Mouse (Mus musculus) liver, embryonic 16.5 days (tissue): ENCODE results near the gene Eif2ak2. TPM values are rescaled to one million over a fixed set of nuclear protein-coding genes. Genes with fewer than 3 reads are reported as not detected.

Source experiments
- polyA plus RNA-seq: library from polyadenylated mRNA; unstranded; fragments of >200 nt; fragmentation: Nextera tagmentation; extraction: Ambion mirVana; gene quantifications from 2 replicates; pipeline ENCODE4 v1.2.1, GENCODE M21; 2015

The Eif2ak2 gene
- polyA plus RNA-seq, 1 experiment from 2014 or later: 5.9 TPM

Other genes with a start within 250 kb of the Eif2ak2 start
- gene Strn, start 145.4 kb downstream of the Eif2ak2 start, polyA plus RNA-seq: 2.6 and 2.8 TPM in 2 replicates
- gene Heatr5b, start 47.2 kb downstream of the Eif2ak2 start, polyA plus RNA-seq: 4.4 and 4.7 TPM in 2 replicates
- 13.0 and 14.5 TPM in 2 replicates for gene Gpatch11, start 47.0 kb downstream of the Eif2ak2 start, polyA plus RNA-seq
- gene Sult6b1, start 24.4 kb upstream of the Eif2ak2 start, polyA plus RNA-seq: 0.05 TPM in 1 of 2 replicates, not detected in the other
- 43.0 and 45.0 TPM in 2 replicates for gene Cebpzos, start 33.9 kb upstream of the Eif2ak2 start, polyA plus RNA-seq
- 22.5 and 22.9 TPM in 2 replicates for gene Cebpz, start 54.5 kb upstream of the Eif2ak2 start, polyA plus RNA-seq
- gene Ndufaf7, start 54.6 kb upstream of the Eif2ak2 start, polyA plus RNA-seq: 22.7 and 23.6 TPM in 2 replicates
- gene Prkd3, start 138.2 kb upstream of the Eif2ak2 start, polyA plus RNA-seq: 9.5 and 10.6 TPM in 2 replicates
- gene Qpct, start 169.3 kb upstream of the Eif2ak2 start, polyA plus RNA-seq: 20.1 and 24.5 TPM in 2 replicates